Mouse (Mus musculus) myocyte (in vitro differentiated cells): ENCODE measurements around the gene Vcp. TPM values are rescaled to one million over a fixed set of nuclear protein-coding genes. Genes with fewer than 3 reads are reported as not detected.
A peak's percentile ranks its signal among the peaks of the same experiment; 100 is the strongest.

Experiments used
- H3K27me3 ChIP-seq: one replicate; pipeline ENCODE4 v1.6.1; 2011; ENCODE audit not compliant: control insufficient read depth, insufficient read depth, insufficient read length
- H3K36me3 ChIP-seq: one replicate; pipeline ENCODE4 v1.6.1; 2011; ENCODE audit not compliant: control insufficient read depth, insufficient read depth
- H3K4me2 ChIP-seq: one replicate; pipeline ENCODE4 v1.6.1; 2011; ENCODE audit warnings: low read depth, control low read depth
- H3K4me3 ChIP-seq: one replicate; pipeline ENCODE4 v1.5.1; 2011; ENCODE audit warnings: mild to moderate bottlenecking, control low read depth, moderate library complexity
- H3K79me2 ChIP-seq: one replicate; pipeline ENCODE4 v1.6.1; 2011; ENCODE audit not compliant: control insufficient read depth, insufficient read depth
- H3ac ChIP-seq: one replicate; pipeline ENCODE4 v1.6.1; 2011; ENCODE audit not compliant: control insufficient read depth, insufficient read length
- CEBPB ChIP-seq: IDR thresholded peaks from 2 replicates; pipeline ENCODE4 v1.6.1; 2011; ENCODE audit warnings: mild to moderate bottlenecking, moderate library complexity; ENCODE audit not compliant: poor library complexity, insufficient read depth, severe bottlenecking
- E2F4 ChIP-seq: IDR thresholded peaks from one replicate; pipeline ENCODE4 v1.6.1; 2011; ENCODE audit warnings: mild to moderate bottlenecking, control low read depth, moderate library complexity; ENCODE audit not compliant: insufficient read depth
- MAX ChIP-seq: IDR thresholded peaks from one replicate; pipeline ENCODE4 v1.6.1; 2011; ENCODE audit warnings: low read depth, mild to moderate bottlenecking, control low read depth
- MYOD1 ChIP-seq, 3 experiments: IDR thresholded peaks; one replicate each; pipeline ENCODE4 v1.6.1; 2011; ENCODE audit warnings: control low read depth in 2 of 3, low read depth in 2 of 3, mild to moderate bottlenecking in 2 of 3, moderate library complexity in 1 of 3; ENCODE audit not compliant: insufficient read length in 2 of 3, control insufficient read depth in 1 of 3
- MYOG ChIP-seq, 3 experiments: IDR thresholded peaks; one replicate each; pipeline ENCODE4 v1.6.1; 2011; ENCODE audit warnings: control low read depth in 2 of 3, low read depth in 2 of 3, mild to moderate bottlenecking in 2 of 3; ENCODE audit not compliant: insufficient read length in 2 of 3, control insufficient read depth in 1 of 3, insufficient read depth in 1 of 3
- POLR2A ChIP-seq: IDR thresholded peaks from one replicate; pipeline ENCODE4 v1.6.1; 2011; ENCODE audit warnings: low read depth, mild to moderate bottlenecking, control low read depth, moderate library complexity; ENCODE audit not compliant: insufficient read length
- POLR2AphosphoS2 ChIP-seq: IDR thresholded peaks from one replicate; pipeline ENCODE4 v1.6.1; 2011; ENCODE audit warnings: low read depth, control low read depth; ENCODE audit not compliant: insufficient read length
- REST ChIP-seq: IDR thresholded peaks from one replicate; pipeline ENCODE4 v1.6.1; 2011; ENCODE audit warnings: mild to moderate bottlenecking, control low read depth, moderate library complexity; ENCODE audit not compliant: insufficient read depth, insufficient read length
- SRF ChIP-seq: IDR thresholded peaks from one replicate; pipeline ENCODE4 v1.6.1; 2011; ENCODE audit warnings: low read depth; ENCODE audit not compliant: control insufficient read depth, insufficient read length
- TCF12 ChIP-seq: IDR thresholded peaks from one replicate; pipeline ENCODE4 v1.6.1; 2011; ENCODE audit warnings: mild to moderate bottlenecking, control low read depth; ENCODE audit not compliant: poor library complexity, insufficient read depth, severe bottlenecking
- TCF3 ChIP-seq: IDR thresholded peaks from one replicate; pipeline ENCODE4 v1.6.1; 2011; ENCODE audit warnings: low read depth, control low read depth; ENCODE audit not compliant: insufficient read length
- USF1 ChIP-seq: IDR thresholded peaks from one replicate; pipeline ENCODE4 v1.6.1; 2011; ENCODE audit warnings: low read depth, mild to moderate bottlenecking, control low read depth, moderate library complexity
- polyA plus RNA-seq: library from polyadenylated mRNA; unstranded; fragments of >200 nt; fragmentation: generic; extraction: Trizol; gene quantifications from one replicate; pipeline ENCODE4 v1.2.1, GENCODE M21; 2012; ENCODE audit warnings: missing spikeins

Vcp gene
- polyA plus RNA-seq, 1 experiment: 334 TPM

GRCm38 (mm10) chr4:42951206-42952195 lies 48.8 kb downstream of the Vcp start:
- Histone ChIP-seq H3K4me2 (peak overlapping the region; percentile 81), H3ac (no peak overlapping the region), H3K4me3 (peak overlapping the region; percentile 42), H3K79me2 (peaks cover 7% of the 10 kb centered on the region), H3K36me3 (no peaks in the 10 kb centered on the region), H3K27me3 (no peaks in the 10 kb centered on the region)
- TF ChIP-seq MYOG (IDR thresholded peaks at IDR 0.05; ENCODE audit: control insufficient read depth in 1 of 3, insufficient read depth in 1 of 3, insufficient read length in 2 of 3, low read depth in 2 of 3): no peak
- TF ChIP-seq USF1: peak; percentile 49
- no peak for TF ChIP-seq TCF3
- peak in 1 of 3 experiments; percentile 10 for TF ChIP-seq MYOD1 (IDR thresholded peaks at IDR 0.05; ENCODE audit: control insufficient read depth in 1 of 3, insufficient read length in 2 of 3, low read depth in 2 of 3)
- TF ChIP-seq TCF12: no peak

GRCm38 (mm10) chr4:42950065-42950558 lies 50.2 kb downstream of the Vcp start:
- Histone ChIP-seq H3K27me3 (no peaks in the 10 kb centered on the region), H3K36me3 (no peaks in the 10 kb centered on the region), H3K79me2 (peaks cover 7% of the 10 kb centered on the region), H3ac (peak overlapping the region; percentile 29), H3K4me3 (peak overlapping the region; percentile 42), H3K4me2 (peak overlapping the region; percentile 81)
- TF ChIP-seq TCF3 (peak; percentile 28), SRF (no peak), POLR2AphosphoS2 (peak; percentile 60), CEBPB (no peak), MYOG (IDR thresholded peaks at IDR 0.05; ENCODE audit: control insufficient read depth in 1 of 3, insufficient read depth in 1 of 3, insufficient read length in 2 of 3, low read depth in 2 of 3) (peak in 1 of 3 experiments; percentile 67), MYOD1 (IDR thresholded peaks at IDR 0.05; ENCODE audit: control insufficient read depth in 1 of 3, insufficient read length in 2 of 3, low read depth in 2 of 3) (peak in 2 of 3 experiments; percentile 64 to 76), REST (no peak), USF1 (no peak), TCF12 (no peak), POLR2A (peak; percentile 56), E2F4 (no peak), MAX (no peak)

DNA sequence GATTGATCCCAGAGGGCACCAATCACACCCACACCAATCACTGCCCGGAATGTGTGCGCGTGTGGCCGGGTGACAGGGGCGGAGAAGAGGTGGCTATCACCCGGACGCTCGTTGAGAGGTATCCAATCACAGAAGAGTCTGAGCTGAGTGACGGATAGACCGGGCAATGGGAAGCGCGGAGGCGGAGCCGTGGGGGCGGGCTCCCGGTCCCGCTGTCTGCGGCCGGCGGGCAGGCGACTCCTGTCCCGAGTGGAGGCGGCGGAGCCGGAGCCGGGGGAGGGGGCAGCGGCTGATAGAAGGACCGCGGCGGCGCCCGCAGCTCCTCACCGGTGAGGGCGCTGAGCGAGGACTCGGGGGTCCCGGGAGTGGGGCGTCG lies 50.6 kb downstream of the Vcp start, which contains the start of gene Dnajb5:
Gene Dnajb5 (plus strand): TSS at position 139 of the 376 bp plus-strand sequence.
- Histone ChIP-seq H3ac (peak within 1 kb of the TSS; percentile 29), H3K4me2 (peak within 1 kb of the TSS; percentile 85), H3K4me3 (peak within 1 kb of the TSS; percentile 42), H3K36me3 (no peaks in the 10 kb centered on the region), H3K27me3 (no peaks in the 10 kb centered on the region), H3K79me2 (peaks cover 7% of the 10 kb centered on the region)
- TF ChIP-seq POLR2A: peak; percentile 77
- TF ChIP-seq CEBPB: no peak

DNA sequence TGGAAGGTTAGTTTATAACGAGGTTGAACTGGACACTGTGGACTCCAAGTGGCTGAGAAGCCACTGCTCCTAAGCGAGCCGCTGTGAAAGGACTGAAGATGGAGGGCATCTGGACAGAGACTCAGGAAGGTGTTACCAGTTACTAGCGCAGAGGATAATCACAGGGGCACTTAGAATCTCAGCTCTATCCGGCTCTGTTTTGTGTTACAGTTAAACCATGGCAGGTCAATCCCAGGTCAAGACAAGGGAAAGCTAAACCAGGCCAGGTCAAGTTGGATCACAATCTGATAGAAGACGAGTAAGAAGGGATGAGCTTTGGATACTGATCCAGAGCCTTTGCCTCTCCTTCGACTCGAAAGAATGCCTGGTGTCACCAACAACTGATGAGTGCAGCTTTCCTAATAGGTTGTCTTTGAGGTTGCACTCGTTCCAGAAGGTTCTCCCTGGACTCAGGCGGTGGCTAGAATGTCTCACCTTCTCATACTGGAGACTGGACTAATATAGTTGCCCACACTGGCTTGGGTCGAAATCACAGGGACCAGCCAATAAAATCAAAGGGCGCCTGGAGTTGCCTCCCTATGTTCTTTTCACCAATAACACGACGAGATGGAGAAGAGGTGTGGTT lies 51.1 kb downstream of the Vcp start:
- H3K36me3 ChIP-seq: no peaks in the 10 kb centered on the region
- H3K79me2 ChIP-seq: peaks cover 7% of the 10 kb centered on the region
- TF ChIP-seq CEBPB (no peak), POLR2A (peak; percentile 38), MYOD1 (IDR thresholded peaks at IDR 0.05; ENCODE audit: control insufficient read depth in 1 of 3, insufficient read length in 2 of 3, low read depth in 2 of 3) (no peak)
- H3K27me3 ChIP-seq: no peaks in the 10 kb centered on the region
- H3K4me3 ChIP-seq: peak overlapping the region; percentile 42
- peak overlapping the region; percentile 85 for H3K4me2 ChIP-seq
- no peak overlapping the region for H3ac ChIP-seq

- peak overlapping the region; percentile 42 for H3K4me3 ChIP-seq
- H3K27me3 ChIP-seq: no peaks in the 10 kb centered on the region
- no peaks in the 10 kb centered on the region for H3K36me3 ChIP-seq
- peak overlapping the region; percentile 85 for H3K4me2 ChIP-seq
- H3K79me2 ChIP-seq: peaks cover 7% of the 10 kb centered on the region
- no peak for TF ChIP-seq TCF3
- no peak for TF ChIP-seq POLR2AphosphoS2
- TF ChIP-seq MYOG (IDR thresholded peaks at IDR 0.05; ENCODE audit: control insufficient read depth in 1 of 3, insufficient read depth in 1 of 3, insufficient read length in 2 of 3, low read depth in 2 of 3): no peak
- no peak for TF ChIP-seq REST
- no peak for TF ChIP-seq MAX
- TF ChIP-seq TCF12: no peak
- no peak for TF ChIP-seq CEBPB
- no peak for TF ChIP-seq MYOD1 (IDR thresholded peaks at IDR 0.05; ENCODE audit: control insufficient read depth in 1 of 3, insufficient read length in 2 of 3, low read depth in 2 of 3)
- TF ChIP-seq E2F4: no peak
- no peak for TF ChIP-seq SRF
- no peak for TF ChIP-seq POLR2A
- no peak for TF ChIP-seq USF1
- H3ac ChIP-seq: no peak overlapping the region
Observed at GRCm38 (mm10) chr4:42948527-42948926, 51.8 kb downstream of the Vcp start.
